Mouse (Mus musculus): ENCODE data around the gene Spryd3.

- no peak for TF ChIP-seq HCFC1 (IDR thresholded peaks at IDR 0.05; ENCODE audit: borderline replicate concordance, insufficient read depth, low read length)
- no peak for TF ChIP-seq CHD2 (IDR thresholded peaks at IDR 0.05; ENCODE audit: low read depth, low read length)
- TF ChIP-seq MAFK (IDR thresholded peaks at IDR 0.05; ENCODE audit: insufficient read depth, low read depth, low read length): no peak
- no peak for TF ChIP-seq ZNF384 (IDR thresholded peaks at IDR 0.05; ENCODE audit: low read depth, low read length)
- TF ChIP-seq ZC3H11A (IDR thresholded peaks at IDR 0.05; ENCODE audit: borderline replicate concordance, low read depth, low read length): no peak
Observed at GRCm38 (mm10) chr15:102077111-102077677, 58.8 kb downstream of the Spryd3 start.

Measured in ES-E14 (cell line).